Mouse (Mus musculus) layer of hippocampus, adult 18-20 months (tissue): ENCODE measurements around the gene Nhlrc1. TPM values are rescaled to one million over a fixed set of nuclear protein-coding genes. Genes with fewer than 3 reads are reported as not detected.

ENCODE experiments used
- DNase-seq, 2 experiments: peaks; one replicate each; pipeline ENCODE4 v3.0.0; 2022; ENCODE audit warnings: low spot score in 2 of 2
- long read RNA-seq: library from polyadenylated mRNA; stranded (forward); transcript quantifications from one replicate; pipeline ENCODE4 v2.0.0, GENCODE M21; 2021
- total RNA-seq, 2 experiments: library from RNA; stranded (reverse); gene quantifications; 2 replicates each; pipeline ENCODE4 v1.2.3; 2021

The Nhlrc1 gene
- total RNA-seq = 10 to 100 TPM; 20.0 to 20.2 TPM
- long read RNA-seq, transcript Nhlrc1-201 (1 exons, 2,294 nt) = major isoform, 29 of 29 reads
- long read RNA-seq, partial matches to known transcripts = 0 of 29 reads
- long read RNA-seq, other reads (novel, unspliced or antisense) = 0 of 29 reads

GRCm38 (mm10) chr13:47014334-47015194 lies at the start of gene Nhlrc1:
TSS of gene Nhlrc1 (minus strand) at chr13:47014850.
- peak; percentile 81 to 92 for DNase-seq

- no peak for DNase-seq
Measured at GRCm38 (mm10) chr13:47063985-47064760, 49.5 kb upstream of the Nhlrc1 start.

DNA sequence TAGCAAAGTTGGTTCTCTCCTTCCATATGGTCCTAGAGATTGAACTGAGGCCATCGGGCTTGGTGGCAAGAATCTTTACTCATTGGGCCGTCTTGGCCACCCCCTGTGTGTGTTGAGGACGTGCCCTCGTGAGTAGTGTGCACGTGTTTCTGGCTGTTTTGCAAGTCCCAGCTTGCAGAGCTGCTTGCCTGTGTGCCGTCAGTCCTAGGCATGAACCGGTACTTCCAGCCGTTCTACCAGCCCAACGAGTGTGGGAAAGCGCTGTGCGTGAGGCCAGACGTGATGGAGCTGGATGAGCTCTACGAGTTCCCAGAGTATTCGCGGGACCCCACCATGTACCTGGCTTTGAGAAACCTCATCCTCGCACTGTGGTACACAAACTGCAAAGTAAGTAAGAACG lies 48.1 kb upstream of the Nhlrc1 start:
- DNase-seq = no peak

DNA sequence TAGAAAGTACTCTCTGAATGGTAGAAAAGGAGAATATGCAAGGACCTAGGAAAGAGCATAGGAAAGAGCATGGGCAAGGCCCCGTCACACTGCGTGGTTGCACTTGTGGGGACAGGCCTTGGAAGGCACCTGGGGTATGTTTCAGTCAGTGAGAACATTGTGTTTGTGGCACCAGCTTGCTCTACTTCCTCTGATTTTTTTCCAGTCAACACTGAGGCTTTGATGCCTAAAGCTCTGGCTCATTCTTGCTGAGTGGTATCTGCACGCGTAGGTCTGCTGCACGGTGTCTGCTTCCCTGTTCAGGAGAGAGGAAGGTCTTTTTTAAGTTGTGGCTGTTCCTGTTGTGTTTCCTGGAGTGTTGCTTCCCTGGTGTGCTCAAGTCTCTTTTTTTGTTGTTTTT lies 42.1 kb upstream of the Nhlrc1 start:
- no peak for DNase-seq

GRCm38 (mm10) chr13:47056126-47056525 lies 41.5 kb upstream of the Nhlrc1 start:
- peak; percentile 23 to 55 for DNase-seq

DNA sequence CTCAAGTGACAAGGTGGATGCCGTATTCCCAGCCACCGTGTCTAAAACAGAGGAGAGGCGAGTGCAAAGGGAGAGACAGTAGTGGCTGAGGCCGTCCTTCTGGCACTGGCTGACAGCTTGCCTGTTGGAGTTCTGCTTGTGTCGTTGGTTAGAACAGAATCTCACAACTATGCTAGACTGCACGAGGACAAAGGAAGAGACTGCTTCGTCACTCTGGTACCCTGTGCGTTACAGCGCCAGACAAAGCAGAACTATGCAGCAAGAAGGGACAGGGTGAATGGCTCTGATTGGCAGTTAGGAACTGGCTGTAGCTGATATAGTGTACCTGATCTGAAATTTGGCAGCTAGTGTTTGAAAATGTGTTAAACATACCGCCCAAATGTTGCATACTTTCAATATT lies 39.3 kb upstream of the Nhlrc1 start:
- DNase-seq = no peak

DNA sequence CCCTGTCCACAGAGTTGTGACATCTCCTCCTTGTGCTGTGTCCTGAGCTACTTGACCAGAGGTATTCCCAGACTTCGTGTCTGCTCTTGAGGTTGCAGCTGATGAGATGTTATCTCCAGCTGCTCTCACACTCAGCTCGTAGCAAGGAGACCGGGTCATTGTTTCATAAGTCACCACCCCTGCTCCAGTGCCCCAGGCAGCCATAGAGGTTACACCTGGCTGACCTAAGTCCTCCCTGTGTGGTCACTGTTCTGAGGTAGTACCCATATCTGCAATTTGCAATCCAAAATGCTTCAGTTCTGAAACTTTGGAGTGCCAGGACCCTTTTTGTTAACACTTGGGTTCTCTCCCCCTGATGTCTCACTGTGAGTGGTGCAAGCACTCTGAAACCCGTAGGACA lies 35.4 kb upstream of the Nhlrc1 start:
- DNase-seq = no peak

GRCm38 (mm10) chr13:47047996-47048395 lies 33.3 kb upstream of the Nhlrc1 start:
- DNase-seq = no peak

GRCm38 (mm10) chr13:47044617-47044947 lies 29.9 kb upstream of the Nhlrc1 start, which contains the start of gene Tpmt:
TSS of gene Tpmt (minus strand) at chr13:47044737.
- no peak for DNase-seq

- DNase-seq = no peak
Measured at GRCm38 (mm10) chr13:47043833-47044616, 29.4 kb upstream of the Nhlrc1 start.

DNA sequence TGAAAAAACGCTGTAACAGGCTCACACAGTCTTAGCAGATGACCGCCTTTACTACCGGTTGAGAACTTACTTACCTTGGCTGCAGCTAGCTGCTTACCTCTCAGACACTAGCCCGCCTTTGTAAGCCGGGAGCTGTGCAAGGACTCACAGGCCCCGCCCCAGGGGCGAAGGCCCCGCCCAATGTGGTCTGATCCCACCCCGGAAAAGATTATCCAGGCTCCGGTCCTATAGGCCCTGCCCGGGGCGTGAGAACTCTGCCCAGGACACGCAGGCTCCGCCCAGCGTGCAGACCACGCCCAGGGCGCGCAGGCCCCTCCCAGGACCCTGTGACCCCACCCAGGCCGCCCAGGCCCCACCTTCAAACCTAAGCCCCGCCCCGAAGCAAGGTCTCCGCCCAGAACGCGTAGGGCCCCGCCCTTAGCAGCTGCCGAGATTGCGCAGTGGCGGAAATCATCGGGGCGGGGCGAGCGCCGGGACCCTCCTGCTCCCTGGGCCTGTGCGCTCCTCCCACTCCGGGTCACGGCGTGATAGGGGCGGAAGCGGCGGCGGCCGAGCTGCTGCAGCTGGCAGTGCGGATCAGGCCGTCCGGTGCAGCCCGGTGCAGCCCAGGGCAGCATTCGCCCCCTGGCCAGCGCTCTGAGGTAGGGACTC lies 28.5 kb upstream of the Nhlrc1 start, which contains the start of gene Kdm1b:
TSS of gene Kdm1b (plus strand) at position 470 of the 651 bp plus-strand sequence.
- peak; percentile 96 to 98 for DNase-seq

- no peak for DNase-seq
Measured at GRCm38 (mm10) chr13:47042024-47042633, 27.5 kb upstream of the Nhlrc1 start.

DNA sequence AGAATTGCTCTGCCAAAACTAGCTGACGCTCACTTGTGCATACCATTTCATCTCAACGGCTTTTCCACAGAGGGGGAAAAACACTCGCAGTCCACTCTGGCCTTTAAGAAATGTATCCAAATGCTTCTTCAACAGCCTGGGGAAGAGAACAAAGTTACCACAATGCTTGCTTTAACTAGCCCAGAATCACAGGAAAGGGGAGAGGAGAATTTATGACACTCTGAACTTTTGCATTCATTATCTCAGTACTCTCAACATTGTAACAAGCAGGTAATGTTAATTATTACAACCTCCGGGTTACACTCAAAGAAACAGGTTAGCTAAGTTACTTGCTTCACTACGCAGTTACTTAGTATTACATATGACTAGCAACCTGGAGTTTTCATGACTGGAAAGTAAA lies 25.4 kb upstream of the Nhlrc1 start:
- DNase-seq = no peak

DNA sequence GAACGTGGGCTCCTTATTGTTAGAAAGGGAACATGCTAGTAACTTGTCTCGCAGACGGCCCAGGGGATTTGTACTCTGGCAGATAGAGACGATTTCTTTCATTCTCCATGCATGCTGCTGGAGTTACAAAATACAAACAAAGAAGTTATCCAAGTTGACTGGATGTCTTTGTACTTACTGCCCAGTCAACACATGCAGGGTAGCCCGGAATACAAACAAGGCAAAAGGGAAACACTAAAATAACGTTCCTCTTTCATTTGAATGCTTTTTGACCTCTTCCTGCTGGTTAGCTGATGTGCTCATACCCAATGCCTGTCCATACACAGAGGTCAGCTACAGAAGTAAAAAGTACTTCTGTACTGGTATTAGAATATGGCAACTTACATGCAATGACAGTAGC lies 23.3 kb upstream of the Nhlrc1 start:
- no peak for DNase-seq

DNA sequence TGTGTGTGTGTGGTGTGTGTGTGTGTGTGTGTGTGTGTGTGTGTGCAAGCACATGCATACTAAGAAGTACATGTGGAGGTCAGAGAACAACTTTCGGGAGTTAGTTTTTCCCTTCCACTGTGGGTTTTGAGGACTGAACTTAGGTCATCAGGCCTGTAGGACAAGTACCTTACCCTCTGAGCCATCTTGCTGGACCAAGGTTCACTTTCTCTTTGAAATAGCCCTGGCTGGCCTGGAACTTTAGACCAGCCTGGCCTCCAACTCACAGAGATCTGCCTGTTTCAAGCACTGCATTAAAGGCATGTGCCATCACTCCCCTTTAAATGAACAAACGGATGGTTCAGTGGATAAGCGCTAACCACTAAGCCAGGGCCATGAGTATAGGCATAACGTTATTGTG lies 19.0 kb upstream of the Nhlrc1 start:
- DNase-seq = no peak

DNA sequence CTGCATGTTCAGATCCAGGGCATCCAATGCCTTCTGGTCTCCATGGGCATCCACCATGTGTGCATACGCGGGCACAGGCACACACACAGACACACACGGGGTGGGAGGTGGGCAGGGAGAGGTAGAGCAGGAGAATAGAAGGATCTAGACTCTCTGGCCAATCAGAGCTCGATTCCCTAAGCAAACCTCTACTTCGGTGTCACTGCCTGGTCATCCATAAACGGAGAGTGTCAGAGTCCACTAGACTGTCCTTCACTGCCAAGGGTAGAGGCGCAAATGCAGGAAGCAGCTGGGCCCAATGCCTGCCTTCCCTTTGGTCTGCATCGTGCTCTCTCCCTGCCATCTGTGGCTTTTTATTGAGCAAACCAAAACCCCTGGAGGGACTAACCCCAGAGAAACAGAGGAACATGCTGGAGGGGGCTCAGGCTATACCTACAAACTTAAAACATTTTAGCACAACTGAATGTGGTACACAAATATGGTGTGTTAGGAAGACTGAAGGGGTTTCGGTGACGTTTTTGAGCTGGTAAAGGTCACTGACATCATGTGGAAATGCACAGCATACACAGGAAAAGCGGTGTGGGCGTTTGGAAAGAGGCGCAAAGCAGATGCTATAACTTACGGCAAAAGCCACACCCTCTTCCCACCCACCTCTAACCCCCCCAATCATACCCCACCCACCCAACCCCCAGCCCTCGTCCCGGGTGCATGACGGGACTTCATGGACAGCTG lies 15.9 kb upstream of the Nhlrc1 start:
- no peak for DNase-seq

DNA sequence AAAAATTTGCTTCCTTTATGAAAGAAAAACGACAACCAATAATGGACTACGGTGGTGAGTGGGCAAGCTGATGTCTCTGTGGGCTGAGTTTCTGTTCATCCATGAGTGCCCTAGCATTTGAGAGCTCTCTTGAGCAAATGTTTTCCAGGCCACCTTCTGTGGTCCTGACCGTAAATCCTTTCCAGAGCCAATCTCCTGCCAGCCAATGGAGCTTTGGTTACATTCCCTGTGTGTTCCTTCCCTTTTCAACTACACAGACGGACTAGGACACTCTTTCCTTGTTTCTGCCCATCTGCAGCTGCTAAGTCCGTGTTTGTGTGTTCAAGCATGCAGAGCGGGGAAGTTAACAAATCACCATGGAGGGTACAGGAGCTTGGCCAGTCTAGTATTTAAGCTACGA lies 6.1 kb upstream of the Nhlrc1 start:
- DNase-seq = no peak

DNA sequence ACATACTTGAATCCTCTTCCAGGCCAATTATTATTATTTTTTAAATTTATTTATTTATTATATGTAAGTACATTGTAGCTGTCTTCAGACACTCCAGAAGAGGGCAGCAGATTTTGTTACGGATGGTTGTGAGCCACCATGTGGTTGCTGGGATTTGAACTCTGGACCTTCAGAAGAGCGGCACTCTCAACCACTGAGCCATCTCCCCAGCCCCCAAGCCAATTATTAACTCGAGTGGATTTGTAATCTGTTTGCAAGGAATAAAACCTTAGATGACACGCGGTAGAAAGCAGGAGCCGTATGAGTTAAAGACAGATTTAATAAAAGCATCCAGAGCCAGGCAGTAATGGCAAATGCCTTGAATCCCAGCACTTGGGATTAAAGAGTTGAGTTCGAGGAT lies 5.1 kb upstream of the Nhlrc1 start:
- DNase-seq = no peak

DNA sequence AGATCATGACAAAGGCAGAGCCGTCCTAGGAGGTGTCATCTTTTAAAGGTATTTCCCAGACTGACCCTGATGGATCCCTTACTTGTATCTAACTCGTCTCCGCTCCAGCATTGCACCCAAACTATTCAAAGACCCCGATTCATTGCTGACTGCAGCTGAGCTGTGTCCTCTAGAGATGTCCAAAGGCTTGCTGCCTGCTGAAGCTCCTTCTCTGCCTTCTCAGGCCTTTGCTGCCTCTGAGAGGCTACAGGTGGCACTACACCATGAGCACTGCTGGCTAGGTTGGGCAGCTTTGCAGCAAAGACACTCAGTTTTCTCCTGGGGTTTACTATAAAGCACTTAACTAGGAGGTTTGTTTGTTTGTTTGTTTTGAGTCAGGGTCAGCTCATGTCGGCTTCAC lies 2.6 kb upstream of the Nhlrc1 start:
- DNase-seq = peak; percentile 41 to 74

DNA sequence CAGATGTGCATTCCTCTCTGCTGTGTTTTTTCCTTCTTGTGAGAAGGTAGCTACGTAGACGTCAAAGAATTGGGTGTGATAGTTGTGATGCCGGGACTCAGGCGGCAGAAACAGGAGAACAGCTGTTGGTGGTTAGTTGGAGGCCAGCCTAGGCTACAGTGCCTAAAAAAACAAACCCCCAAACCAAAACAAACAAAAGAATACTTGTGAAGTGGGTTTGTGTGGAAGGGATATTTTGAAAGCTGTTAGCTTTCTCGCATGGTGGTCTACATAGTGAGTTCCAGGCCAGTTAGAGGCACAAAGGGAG lies 498 bp upstream of the Nhlrc1 start:
- DNase-seq = no peak
